Mouse (Mus musculus): ENCODE results near the gene Csad.
"Not testable (repeated sequence)": the region's sequence is repeated elsewhere in the genome, so short reads cannot be mapped to it uniquely, and the experiment has no call there.

Csad gene

DNA sequence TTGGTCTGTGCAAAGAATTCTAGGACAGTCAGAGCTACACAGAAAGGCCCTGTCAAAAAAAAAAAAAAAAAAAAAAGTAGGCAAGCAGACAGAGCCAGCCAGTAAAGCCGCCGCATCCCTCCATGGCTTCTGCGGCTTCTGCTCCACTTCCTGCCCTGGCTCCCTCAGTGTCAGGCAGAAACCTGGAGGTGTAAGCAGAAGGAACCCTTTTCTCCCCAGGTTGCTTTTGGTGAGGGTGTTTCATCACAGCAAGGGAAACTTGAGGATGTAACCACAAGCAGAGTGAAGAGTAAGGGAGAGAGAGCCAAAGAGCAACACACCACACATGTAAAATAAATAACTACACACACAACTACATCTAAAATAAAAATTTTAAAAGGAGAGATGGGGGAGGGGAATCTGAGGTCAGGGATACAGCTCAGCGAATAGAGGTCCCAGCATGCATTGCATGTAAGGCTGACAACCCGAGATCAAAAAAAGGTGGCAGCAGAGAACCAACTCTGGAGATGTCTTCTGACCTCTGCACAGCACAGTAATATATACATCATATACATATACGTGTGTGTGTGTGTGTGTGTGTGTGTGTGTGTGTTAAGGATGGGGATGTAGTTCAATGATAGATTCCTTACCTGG lies 38.9 kb downstream of the Csad start:
- in situ Hi-C loops (cut with MseI, MboI), result no loop called here

DNA sequence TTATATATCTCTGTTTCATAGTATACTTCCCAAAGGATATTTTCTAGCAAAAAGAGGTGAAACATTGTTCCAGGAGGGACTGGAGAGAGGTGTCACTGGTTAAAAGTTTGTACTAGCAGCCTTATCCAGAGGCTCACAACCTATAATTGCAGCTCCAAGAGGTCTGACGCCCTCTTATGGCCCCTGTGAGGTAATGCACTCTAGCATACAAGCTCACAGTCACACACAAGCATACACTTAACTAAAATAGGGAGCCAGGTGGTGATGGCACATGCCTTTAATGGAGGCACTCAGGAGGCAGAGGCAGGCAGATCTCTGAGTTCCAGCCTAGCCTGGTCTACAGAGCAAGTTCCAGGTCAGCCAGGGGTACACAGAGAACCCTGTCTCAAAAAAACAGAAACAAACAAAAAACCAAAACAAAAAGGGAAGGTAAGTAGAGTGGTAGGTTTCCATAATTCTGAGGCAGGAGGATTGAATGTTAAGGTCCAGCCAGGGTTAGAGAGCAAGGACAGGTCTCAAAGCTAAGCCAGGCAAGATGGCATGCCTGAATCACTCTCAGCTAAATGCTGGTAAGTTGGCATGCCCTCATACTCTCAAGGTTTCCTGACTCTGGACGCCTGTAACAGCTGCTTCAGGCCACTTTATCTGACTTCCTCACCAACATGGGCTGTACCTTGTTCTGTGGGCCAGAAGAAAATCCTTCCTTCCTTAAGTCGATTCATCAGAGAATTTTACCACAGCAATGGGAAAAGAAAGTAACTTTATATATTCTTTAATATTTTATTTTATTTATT lies 40.4 kb downstream of the Csad start:
- in situ Hi-C loops (cut with MseI, MboI), result no loop called here

DNA sequence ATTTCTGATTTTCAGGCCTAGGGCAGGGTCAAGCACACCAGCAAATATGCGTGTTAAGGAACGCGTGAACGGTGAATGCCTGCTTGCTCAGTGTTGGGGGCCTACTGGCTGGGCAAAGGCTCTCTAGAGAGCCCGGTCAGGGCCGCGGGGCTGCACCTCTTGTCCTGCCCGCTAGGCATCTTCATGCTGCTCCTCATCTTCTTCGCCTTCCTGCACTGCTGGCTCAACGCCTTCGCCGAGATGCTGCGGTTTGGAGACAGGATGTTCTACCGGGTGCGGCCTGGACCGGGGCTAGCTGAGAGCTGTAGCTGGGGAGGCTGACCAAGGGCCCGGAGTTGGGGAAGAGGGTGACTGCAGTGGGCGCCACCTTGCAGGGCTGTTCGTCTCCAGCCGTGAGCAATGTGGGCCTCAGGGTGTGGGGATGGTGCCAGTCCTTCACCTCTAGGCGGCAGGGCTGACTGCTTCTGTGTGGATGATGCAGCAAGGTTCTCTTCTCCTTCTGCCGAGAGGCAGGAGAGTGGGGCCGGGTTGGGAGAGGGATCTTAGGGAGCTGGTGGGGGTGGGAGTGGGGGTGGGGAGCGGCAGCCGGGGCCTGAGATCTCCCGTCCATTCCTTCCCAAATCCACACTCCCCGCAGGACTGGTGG lies 44.0 kb downstream of the Csad start:
- in situ Hi-C loops (cut with MseI, MboI), result no loop called here

DNA sequence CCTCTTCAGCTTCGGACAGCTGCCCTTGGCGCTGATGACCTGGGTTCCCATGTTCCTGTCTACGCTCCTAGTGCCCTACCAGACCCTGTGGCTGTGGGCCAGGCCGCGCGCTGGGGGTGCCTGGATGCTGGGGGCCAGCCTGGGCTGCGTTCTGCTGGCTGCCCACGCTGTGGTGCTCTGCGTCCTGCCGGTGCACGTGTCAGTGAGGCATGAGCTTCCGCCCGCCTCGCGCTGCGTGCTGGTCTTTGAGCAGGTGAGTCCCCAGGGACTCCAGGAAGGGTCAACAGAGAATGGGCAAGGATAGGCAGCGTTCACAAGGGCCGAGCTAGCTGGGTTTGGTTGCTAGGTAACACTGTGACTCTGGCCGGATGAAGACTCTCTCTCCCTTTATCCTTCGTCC lies 47.7 kb downstream of the Csad start:
- in situ Hi-C loops (cut with MseI, MboI), result no loop called here

DNA sequence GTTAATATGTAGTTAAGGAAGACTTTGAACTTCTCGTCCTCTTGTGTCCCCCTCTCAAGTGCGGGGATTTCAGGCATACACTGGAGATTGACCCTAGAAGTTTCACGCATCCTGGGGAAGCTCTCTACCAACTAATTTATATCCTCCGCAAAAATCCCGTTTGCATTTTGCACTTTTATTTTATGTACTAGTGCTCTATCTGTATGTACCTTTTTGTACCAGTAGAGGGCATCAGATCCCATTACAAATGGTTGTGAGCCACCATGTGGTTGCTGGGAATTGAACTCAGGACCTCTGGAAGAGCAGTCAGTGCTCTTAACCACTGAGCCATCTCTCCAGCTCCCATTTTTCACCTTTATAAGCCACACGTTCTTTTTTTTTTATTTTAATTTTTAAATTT lies 49.5 kb downstream of the Csad start:
- in situ Hi-C loops (cut with MseI, MboI), result not testable (repeated sequence)

DNA sequence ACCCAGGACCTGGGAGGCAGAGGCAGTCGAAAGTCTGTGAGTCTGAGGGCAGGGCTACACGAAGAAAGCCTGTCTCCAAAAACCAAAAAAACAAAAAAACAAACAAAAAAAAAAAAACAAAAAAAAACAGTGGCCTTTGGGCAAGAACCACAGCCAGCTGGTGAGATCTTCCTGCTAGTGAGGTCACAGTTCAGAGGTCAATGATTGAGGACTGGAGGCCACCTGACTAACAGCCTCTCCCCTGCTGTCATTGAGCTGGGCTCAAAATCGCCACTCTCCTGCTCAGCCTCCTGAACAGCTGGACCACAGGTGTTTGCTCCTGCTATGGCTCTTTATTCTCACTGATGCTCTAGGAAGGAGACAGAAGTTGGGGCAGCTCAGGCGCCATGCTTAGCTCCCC lies 51.9 kb downstream of the Csad start:
- in situ Hi-C loops (cut with MseI, MboI), result no loop called here

DNA sequence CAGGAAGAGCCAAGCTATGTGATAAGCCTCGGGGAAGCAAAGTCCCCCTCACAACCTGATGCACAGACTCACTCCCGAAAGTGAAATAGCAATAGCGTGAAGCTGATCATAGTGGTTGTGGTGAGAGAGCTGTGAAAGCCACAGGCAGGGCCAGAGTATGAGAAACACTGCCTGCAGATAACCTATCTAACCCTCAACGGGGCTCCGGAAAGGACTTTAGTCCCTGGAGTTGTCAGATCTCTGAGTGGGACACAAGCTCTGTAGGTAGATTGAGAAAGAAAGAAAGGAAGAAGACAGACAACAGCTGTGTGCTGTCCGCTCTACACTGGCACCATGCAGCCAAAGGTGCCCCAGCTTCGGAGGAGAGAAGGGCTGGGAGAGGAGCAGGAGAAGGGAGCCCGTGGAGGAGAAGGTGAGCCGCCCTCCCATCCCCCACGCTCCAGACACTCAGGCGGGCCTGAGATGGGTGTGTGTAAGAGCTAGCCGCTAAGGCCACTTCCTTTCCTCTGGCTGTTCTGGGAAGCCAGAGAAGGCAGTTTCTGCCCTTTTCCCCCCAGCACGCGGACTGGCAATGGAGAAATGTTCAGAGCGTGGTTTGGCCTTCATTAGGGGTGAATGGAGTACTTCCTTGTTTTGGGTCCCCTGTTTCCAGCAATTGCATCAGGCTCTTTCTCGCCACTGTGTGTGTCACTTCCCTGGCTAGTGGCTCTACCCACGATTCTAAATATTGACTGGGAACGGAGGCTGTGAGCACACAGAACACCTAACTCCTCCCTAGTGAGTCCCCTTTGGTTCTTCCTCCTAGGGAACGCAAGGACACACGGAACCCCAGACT lies 54.0 kb downstream of the Csad start, which contains the start of gene Soat2:
Gene Soat2, plus strand, starts transcription at position 226 of the 835 bp plus-strand sequence.
- in situ Hi-C loops (cut with MseI, MboI), result no loop called here

DNA sequence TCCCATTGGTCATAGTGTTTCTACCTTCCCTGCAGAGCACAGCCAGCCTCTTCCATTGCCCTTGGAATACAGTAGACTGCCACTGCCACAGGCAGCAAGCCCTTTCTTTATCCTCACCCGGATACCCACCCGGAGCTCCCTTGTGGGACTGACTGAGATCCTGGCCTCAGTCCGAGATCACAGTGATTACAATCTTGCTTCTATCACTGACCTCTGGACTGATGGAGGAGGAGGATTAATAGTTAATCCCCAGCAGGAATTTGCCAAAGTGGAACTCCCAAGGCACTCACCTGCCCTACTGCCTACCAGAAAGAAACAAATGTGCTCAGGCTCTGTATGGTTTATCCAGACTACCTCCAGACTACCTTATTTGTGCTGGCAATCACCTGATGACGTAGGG lies 55.0 kb downstream of the Csad start:
- in situ Hi-C loops (cut with MseI, MboI), result no loop called here

DNA sequence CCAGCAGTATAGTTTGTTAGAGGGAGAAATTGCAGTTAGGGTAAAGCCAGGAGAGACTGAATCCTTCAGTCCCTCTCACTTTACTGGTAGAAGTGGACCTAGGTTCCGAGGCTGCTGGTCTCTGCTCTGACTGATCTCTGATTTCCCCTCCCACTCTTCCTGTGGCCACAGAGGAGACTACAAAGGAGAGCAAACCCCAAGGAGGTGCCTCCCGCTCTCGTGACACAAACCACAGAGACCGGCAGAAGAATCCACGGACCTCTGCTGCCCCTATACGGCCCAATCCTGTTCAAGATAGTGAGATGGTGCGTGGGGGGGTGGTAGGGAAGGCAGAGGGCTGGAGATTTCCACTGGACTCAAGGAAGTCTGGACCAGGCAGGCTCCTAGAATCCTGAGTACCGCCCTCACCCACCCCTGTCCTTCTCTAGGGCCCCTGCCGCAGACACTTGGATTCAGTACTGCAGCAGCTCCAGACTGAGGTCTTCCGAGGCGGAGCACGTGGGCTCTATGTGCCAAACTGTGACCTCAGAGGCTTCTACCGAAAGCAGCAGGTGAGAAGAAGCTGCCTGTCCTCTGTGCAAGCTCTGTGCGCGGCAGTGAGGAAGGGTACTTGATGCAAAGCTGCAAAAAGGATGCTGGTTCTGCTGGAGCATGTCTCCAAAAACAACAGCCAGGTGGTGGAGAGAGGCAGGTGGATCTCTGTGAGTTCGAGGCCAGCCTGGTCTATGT lies 56.7 kb downstream of the Csad start:
- in situ Hi-C loops (cut with MseI, MboI), result no loop called here

DNA sequence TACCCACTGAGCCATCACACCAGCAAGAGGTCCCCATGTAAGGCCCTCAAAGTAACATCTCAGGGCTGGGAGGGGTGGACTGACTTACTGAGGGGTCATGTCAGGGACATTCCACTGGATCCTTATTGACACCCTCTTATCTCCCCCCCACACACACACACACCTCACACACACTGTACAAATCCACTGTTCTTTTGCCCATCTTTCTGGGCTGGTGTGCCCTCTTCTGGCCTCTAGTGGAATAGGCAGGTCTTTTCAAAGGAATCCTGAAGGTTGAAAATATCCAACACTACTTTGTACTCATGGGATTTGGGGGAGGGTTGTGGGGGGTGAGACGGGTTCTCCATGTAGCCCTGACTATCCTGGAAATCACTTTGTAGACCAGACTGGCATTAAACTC lies 57.6 kb downstream of the Csad start:
- in situ Hi-C loops (cut with MseI, MboI), result no loop called here

DNA sequence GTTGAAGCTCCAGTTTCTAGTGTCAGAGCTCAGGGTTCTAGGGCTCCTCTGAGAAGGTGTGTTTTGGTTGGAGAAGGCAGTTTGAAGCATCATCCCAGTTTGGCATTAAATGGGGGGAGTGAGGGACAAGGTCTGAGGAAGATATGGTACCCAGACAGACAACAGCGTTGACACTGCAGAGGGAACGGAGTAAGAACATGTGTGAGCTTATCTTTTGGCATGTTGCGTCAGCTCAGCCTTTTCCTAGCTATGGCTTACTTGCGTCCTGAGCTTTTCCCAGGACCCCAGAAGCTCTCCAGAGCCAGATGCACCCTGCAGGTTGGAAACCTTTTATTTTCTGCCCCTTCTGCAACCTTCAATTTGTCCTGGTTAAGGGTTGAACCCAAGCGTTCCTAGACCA lies 58.4 kb downstream of the Csad start:
- in situ Hi-C loops (cut with MseI, MboI), result no loop called here

DNA sequence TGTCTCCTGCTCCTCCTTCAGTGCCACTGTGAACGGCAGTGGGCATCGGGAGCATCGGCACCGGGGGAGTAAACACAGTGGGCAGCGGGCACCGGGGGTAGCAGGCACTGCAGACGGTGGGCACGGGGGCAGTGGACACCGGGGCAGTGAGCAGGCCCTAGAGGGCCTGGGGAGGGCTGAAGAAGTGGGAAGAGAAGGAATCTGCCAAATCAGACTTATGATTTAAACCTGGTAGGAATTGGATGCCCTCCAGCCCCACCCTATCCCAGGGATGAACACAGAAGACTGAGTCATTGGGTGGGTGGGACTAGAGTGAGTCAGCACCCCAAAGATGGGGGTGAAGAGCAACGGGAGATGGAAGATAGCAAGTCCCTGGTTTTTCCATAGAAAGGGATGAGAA lies 59.2 kb downstream of the Csad start:
- in situ Hi-C loops (cut with MseI, MboI), result no loop called here

DNA sequence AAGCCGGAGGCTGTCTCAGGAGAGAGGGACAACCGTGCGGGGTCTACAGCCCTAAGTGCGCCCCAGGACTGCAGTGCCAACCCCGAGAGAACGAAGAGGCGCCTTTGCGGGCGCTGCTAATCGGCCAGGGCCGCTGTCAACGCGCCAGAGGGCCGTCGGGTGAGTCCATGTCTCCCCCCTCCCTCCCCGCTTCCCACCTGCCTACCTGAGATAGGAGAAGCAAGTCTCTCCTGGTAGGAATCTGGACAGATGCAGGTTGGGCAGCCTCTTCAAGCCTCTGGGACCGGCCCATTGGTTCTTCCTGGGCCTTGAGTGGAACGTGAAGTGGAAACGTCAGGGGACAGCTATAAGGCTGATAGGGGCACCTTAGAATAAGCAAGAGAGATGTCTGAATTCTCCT lies 59.8 kb downstream of the Csad start:
- in situ Hi-C loops (cut with MseI, MboI), result no loop called here

DNA sequence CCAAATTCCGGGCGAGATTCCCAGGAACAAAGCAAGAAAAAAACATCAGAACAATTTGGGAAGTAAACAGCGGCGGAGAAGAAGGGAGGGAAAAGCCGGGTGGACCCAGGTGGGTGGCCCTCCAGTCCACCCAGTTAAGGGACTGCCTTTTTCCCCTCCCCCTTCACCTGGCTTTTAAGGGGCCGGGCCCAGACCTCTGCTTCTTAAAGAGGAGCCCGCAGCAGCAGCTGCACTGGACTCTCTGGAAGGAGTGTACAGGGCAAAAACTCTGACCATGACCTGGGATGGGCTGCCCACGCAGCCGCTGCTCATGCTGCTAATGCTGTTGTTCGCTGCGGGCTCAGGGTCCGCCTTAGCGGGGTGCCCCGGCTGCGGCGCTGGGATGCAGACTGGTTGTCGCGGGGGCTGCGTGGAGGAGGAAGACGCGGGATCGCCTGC lies 60.2 kb downstream of the Csad start, which contains the start of gene Igfbp6:
Gene Igfbp6, plus strand, starts transcription at position 89 of the 438 bp plus-strand sequence.
- in situ Hi-C loops (cut with MseI, MboI), result no loop called here

DNA sequence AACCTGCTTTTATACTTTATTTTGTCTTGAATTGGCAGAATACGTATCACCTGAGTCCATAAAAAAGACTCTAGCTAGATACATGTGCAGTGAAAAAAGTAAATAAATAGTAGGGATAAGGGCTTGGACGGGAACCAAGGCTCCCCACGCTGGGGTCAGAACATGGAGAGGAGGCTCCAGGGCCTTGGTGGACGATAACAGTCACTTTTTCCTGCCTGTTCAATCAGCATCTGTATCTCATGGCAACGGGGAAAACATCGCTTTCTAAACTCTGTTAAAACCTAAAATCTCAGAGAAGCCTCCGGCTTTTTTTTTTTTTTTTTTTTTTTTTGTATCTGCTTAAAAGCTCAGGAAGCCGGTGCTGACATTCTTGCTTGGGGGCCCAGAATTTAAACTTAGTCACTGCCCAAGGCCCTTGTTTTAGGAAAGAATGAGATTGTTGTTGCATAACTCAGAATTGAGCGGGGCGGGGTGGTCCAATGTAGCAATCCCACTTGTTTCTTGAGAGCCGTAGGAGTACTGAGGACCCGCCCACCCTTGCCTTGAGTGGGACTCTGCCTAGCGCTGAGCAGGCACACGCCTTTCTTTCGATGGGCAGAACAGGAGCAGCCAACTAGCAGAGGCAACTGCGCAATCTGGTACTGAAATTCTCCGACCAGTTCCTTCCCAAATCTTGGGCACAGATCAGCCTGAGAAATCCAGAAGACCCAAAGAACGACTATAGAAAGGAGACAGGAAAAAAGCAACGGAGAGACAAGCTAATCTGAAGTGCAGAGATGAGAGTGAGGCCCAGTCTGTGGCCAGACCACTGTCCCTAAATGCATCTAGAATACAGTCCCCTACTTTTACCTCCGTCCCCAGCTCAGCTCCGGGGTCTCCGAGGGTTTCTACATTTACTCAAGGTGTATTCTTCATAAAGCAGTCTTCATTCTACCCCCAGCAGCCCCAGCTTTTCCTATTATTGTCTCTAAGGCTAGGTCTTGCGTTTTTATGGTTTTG lies 61.3 kb downstream of the Csad start:
- in situ Hi-C loops (cut with MseI, MboI), result no loop called here

DNA sequence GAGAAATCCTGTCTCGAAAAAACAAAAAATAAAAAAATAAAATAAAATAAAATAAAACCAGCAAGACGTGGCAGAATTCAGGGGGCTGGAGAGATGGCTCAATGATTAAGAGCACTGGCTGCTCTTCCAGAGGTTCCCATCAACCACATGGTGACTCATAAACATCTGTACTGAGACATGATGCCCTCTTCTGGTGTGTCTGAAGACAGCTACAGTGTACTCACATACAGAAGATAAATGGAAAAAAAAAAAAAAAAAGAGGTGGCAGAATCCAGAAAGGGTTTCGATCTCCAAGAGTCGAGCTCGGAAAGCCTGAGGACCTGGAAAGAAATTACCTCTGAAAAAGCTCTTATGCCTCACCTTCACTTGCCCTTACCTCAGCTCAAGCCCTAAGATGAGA lies 63.4 kb downstream of the Csad start:
- in situ Hi-C loops (cut with MseI, MboI), result no loop called here

DNA sequence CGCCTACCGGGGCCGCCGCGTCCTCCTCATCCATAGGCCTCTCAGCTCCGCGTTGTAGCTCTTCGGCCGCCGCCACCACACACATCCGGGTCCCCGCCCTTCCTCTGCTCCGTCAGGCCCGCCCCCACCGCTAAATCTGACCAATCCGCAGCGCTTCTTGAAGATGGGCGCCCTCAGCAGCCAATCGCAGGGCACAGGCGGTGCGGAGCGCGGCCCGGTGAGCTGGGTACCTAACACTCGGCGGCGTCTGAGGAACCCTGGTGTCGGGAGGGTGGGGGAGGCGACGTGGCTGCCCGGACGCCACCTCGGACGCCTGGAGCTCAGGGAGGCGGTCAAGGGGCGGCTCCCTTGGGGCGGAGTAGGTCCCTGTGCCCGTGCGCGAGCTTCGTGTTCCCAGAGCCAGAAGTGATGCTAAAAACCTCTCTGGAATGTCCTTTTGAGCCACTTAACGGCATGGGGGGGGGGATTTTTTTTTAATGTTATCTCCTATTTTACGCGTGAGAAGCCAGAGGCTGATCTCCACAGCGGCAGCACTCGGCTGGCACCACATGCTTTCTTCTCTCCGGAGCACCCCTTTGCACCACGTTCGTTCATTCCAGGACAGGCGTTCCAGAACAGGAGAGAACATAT lies 68.3 kb downstream of the Csad start, which contains the start of gene Spryd3:
Gene Spryd3, minus strand, starts transcription at position 106 of the 630 bp plus-strand sequence.
- in situ Hi-C loops (cut with MseI, MboI), result no loop called here

DNA sequence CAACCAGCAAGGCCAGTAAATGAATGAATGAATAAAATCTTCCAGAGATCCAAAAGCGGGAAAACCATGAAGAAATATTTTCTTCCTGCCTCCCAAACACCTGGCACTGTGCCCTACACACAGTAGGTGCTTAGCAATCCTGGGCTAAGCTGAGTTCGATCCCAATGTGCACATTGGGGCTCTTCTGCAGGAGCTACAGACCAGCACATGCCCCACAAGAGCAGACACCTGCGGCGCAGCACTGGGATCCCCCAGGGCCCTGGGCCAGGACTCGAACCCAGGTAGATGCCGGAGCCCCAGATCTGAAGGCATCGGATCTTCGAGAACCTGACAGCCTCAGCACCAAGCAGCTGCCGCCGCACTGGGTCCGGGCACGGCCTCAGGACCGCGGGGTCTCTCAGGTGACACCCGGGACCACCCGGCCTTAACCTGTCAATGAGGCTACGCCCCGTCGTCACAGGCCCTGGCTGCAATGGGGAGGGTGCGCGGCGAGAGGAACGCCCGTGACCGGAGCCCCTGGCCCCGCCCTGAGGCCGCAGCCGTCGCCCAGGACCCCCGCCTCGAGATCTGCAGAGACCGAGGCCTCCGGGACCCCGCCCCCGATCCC lies 68.9 kb downstream of the Csad start:
- in situ Hi-C loops (cut with MseI, MboI), result no loop called here

DNA sequence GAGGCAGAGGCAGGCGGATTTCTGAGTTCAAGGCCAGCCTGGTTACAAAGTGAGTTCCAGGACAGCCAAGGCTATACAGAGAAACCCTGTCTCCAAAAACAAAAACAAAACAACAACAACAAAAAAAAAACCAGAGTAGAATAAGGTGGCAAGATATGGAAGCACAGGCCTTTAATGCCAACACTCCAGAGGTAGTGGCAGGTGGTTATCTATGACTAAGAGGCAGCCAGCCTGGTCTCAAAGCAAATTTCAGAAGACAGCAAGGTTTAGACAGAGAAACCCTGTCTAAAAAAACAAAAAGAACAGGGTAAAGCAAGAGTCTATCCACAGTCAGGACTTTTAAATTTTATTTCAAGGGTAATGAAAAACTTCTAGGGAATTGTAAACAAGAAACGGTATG lies 69.8 kb downstream of the Csad start:
- in situ Hi-C loops (cut with MseI, MboI), result no loop called here

Measured in mouse trophoblast stem cell (cell line).